Mouse (Mus musculus) heart, adult 8-10 months (tissue): ENCODE results near the gene Noxred1. TPM values are rescaled to one million over a fixed set of nuclear protein-coding genes. Genes with fewer than 3 reads are reported as not detected.
A peak's percentile ranks its signal among the peaks of the same experiment; 100 is the strongest.
"Not testable (repeated sequence)": the region's sequence is repeated elsewhere in the genome, so short reads cannot be mapped to it uniquely, and the experiment has no call there.

ENCODE experiments used
- DNase-seq: peaks from one replicate; pipeline ENCODE4 v3.0.0; 2022; ENCODE audit warnings: low spot score
- total RNA-seq, 4 experiments: library from RNA; stranded (reverse); gene quantifications; 2 replicates each; pipeline ENCODE4 v1.2.4; 2022

Noxred1 gene
- total RNA-seq, 4 experiments from 2014 or later = 0.33 to 0.66 (median 0.37) TPM; not detected in 1

DNA sequence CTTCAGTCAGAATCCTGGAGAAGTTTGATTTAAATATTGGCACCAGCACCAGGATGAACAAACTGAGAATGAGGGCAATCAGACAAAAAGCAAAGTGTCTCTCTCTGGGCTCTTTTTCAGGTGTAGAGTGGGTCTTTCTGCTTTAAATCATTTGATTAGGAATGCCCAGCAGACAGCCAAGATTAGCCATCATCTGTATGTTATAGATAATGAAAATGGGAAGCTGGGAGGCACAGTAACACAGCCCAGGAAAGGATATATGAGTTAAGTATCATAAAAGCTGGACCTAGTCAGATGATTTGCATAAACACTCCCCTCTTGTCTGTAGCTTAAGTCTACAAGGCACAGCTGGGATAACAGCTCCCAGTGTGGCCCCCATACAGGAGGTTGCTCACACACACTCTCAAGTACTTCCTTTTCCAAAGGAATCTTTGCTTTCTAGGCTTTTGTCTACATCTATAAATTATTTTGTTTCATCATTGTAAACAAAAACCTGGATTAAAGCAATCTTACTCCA lies 8.1 kb downstream of the Noxred1 start:
- DNase-seq = no peak

DNA sequence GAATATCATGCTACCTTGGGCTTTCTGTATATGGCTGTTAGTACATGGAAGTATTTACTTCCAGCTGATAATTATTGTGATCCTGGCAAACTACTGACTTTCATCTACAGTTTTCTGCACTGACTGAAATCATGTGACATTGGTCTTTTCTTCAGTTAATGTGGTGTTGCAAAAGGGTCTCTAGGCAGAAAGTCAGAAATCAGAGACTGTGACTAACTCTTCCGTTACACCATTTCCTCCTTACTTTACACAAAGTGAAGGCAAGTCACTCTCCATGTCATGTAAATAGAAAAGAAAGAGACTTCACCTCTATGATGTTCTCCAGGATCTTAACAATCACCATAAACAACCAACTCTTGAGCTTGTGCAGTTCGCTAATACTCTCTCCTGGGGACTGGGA lies 8.9 kb downstream of the Noxred1 start:
- DNase-seq = no peak

DNA sequence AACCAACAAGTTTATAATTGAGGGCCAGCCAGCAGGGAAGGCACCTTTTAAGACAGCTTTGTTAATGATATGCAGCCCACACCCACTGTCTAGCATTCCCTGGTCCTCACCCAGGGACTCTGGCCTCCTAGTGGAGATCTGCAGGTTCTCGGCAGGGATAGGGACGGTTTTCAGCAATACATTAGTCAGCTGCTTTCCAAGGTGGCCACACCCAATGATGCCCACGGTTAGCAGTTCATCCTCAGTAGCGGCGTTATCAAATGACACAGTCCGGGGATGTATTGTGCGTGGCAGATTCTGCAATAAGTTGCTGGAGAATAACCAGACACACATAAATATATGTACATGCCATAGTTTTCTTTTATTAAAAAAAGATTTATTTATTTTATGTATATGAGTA lies 11.7 kb downstream of the Noxred1 start:
- no peak for DNase-seq

DNA sequence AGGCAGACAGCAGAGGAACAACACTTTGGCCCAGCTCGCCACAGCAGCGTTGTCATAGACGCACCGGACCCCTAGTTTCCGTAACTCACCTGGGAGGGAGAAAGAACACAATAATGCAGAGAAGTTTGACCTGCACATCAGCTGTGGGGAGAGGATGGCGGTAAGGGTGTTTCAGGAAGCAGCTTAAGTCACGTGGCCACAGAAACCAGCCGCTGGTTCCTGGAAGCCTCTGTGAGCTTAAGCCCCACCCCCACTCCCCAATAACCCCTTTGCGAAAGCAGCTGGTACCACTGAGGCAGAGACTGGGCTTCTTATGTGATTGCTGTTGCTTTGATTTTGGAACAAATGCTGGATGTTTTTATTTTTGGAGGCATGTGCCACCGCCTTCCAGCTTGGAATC lies 13.6 kb downstream of the Noxred1 start:
- DNase-seq = no peak

DNA sequence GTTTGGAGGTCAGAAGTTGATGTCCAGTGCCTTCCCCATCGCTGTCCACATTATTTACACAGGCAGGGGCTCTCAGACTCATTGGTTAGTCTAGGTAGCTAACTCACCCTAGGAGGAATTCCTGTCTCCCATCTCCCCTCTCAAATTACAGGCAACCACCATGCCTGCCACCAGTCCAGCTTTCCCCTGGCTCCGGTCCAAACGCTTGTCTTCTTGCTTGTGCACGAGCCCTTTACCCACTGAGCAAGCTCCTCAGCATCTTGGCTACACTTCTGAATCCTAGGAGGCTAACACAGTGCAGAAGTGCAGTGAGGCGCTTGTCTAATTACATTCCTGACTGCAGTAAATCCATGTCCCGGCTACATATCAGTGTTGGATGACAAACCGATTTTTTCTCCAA lies 19.2 kb downstream of the Noxred1 start:
- no peak for DNase-seq

DNA sequence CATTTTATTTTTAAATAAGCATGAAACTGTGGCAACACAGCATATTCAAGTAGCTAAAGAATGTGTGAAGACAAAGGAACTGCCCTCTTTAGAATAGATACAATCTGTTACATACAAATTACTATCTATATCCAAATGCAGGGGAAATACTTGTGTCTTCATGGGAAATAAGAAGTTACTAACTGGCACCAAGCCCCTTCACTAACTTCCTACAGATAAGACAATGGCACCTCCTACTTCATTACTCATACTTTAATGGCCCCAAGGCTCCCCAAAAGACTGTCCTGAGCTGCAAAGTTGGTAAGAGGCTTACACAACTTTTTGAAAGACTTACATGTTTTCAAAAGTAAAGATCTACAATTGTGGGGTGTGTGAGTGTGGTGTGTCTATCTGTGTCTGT lies 20.9 kb downstream of the Noxred1 start:
- no peak for DNase-seq

DNA sequence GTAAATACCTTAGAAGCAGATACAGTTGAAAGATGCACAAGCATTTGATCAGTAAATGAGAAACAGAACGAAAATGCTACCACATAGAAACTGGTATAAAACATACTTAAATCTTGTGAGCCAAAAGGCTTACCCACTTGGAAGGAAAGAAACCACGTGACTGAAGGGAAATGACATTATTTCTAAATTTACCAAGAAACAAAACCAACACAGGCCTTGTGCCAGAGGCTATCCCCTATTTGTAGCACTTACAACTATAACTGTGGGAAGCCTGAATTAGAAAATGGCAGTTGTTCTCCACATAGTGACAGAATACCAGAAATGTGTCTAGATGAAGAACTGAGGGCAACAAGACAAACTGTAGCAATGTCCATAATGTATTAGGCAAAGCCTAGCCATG lies 22.5 kb downstream of the Noxred1 start:
- no peak for DNase-seq

DNA sequence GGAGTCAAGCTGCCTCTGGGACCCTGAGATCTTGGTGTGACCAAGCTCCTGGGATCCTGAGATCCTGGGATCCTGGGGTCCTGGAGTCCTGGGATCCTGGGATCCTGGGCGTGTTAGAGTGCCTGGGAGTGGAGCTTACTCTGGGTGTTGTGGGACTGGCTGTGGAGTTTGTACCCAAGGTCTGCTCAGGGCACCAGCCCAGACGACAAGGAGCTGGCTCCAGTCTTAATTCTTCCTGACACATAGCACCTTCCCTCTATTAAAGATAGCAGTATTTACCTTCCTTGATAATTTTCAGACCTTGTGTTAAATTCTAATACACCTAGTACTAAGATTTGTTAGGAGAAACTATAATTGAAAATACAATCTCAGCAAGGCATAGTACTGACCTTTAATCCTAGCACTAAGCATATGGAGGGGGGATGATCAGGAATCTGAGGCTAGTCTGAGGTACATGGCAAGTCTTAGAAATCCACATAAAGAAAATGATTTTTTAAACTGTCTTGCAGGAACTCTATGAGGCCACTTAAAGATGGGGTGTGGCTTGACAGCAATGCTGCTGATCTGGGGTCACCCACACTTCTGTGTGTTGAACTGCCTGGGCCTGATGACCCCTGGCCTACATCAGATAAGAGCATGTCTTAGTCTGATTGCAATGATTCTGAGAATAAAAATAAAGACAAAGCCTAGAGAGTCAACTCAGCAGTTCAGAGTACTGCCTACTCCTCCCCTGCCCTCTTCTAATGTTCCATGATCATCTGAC lies 25.5 kb downstream of the Noxred1 start:
- no peak for DNase-seq

DNA sequence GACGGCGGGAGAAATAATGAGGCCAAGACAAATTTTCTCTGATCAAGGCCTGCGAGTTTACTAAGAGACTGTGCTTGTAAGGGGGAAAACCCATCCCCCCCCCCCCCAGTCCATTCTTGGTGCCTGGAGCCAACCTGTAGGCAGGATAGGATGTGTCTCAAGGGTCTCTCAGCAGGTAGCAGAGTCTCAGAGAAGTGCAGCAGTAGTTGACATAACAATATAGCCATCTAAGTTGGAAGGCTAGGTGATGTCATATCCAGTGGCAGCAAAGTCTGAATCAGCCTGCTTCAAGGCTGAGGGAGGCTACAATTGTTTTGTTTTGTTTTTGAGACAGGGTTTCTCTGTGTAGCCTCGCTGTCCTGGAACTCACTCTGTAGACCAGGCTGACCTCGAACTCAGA lies 32.7 kb downstream of the Noxred1 start:
- DNase-seq = not testable (repeated sequence)

DNA sequence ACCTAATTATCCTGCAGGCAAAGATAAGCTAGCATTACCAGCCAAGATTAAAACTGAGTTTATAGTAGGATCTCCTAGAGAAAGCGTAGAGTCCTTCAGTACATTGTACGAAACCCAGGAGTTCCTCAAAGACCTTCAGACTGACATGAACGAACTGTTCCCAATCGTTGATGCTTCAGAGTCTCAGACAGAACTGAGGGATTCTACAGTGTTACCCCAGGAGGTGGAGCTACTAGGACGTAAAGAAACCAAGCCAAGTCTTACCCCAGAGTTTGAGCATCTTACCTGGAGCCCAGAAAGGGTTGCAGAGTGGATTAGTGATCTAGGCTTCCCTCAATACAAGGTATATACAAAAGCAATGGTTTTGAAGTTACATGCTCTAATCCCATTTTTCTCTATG lies 36.8 kb downstream of the Noxred1 start:
- no peak for DNase-seq

DNA sequence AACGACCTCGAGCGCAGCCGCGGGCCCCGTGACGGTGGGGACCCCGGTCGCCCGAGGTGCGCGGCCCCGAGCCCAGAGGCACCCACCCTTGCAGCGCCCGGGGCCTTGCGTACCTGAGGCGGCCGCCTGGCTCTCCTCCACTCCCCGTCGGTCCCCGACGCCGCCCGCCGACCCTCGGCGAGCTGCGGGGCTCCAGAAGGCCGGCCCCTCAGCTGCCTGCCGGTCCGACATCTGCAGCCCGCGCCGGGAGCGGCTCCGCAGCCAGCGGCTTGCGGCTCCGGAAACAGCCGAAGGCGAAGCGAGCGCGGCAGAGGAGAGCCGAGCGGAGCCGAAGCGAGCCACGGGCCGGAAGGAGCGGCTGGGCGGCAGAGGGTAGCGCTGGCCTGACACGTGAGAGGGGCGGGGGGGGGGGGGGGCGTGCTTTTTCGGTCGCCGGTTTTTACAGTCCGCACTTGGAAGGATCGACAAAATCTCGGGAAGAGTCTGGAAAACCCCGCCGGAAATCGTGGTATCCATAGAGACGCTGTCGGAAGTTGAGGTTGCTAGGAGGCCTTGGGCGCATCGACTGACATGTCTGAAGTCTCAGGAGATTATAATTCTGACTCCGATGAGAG lies 38.5 kb downstream of the Noxred1 start, which contains the start of gene Tmed8:
Gene Tmed8, minus strand, starts transcription at position 482 of the 614 bp plus-strand sequence.
- peak; percentile 82 for DNase-seq

DNA sequence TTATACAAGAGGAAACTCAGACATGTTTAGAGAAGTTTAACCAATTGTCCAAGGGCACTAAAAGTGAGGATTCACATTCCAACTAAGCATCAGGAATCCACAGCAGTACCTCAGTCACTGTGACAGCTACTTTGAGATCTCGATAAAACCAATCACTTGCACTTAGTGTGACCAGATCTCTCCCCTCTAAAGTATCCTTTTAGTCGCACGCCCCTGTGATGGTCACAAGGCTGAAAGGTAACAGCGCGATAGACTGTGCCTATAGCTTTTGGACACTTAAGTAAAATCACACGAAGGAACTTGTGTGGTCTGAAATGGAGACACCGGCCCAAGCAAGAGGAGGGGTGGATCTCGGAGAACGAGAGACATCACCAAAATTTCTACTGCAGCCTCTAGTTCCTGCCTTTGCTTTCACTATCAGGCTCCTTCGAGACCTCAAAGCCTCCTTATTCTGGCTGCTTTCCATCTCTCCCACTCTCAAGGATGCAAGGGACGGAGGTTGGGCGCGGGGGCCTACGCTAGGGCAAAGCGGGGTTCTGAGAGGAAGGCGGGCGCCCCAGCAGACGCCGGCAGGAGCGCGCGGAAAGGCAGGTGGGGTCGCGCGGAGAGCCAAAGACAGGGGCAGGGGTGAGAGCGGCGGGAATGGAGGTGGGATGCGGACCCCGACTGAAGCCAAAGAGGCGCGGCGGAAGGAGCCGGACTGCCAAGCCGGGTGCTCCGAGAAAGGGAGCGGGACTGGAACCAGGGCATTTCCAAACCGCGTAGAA lies 39.1 kb downstream of the Noxred1 start, which contains the start of gene Samd15:
Gene Samd15, plus strand, starts transcription at position 518 of the 767 bp plus-strand sequence.
- peak; percentile 16 for DNase-seq

DNA sequence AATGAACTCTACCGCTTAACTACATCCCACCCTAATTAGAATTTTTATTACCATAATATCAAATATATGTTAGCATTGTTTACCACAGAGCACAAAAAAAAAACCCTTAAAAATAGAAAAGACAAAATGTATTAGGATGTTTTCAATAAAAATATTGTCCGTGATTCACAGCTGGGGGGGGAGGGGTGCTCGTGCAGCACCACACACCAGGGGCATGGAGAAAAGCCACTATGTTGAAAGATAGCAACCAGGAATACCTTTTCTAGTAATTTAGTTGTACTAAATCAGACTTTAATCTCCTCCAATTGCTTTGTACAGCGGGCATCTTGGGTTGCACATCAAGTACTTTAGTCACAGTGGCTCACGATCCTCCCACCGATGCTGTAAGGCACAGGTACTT lies 39.7 kb downstream of the Noxred1 start:
- DNase-seq = no peak

DNA sequence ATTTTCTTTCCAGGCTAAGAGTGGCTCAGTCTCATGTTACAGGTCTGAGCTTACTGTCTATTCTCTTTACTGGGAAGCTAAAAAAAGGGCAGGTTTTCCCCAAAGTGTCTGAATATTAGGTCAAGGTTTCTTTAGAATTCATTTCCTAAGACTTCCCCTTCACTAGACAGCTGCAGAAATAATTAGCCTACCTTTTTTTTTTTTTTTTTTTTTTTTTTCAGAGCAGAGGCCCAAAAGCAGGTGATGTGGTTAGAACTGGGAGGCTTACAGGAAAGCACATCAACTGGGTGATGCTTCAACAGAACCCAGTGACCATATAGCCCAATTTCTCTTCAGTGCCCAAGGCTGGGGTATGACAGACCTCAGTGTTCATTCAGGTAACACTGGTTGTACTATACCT lies 42.2 kb downstream of the Noxred1 start:
- no peak for DNase-seq

DNA sequence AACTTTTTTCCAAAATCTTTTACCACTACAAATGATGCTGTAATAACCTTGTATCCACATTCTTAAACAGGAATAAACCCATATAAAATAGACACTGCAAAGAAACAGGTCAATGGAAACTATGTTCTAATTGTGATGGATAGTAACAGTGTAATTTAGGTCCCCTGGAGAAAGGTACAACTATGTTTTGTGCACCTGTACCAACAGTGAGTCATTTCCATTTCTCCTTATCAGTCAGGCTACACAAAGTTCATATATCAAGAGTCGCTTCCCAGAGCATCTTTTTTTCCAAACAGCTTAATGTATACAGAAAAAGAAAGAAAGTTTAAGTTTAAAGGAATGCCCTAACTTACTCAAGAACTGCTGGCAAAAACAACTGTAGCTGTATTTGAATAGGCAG lies 43.5 kb downstream of the Noxred1 start:
- DNase-seq = no peak

DNA sequence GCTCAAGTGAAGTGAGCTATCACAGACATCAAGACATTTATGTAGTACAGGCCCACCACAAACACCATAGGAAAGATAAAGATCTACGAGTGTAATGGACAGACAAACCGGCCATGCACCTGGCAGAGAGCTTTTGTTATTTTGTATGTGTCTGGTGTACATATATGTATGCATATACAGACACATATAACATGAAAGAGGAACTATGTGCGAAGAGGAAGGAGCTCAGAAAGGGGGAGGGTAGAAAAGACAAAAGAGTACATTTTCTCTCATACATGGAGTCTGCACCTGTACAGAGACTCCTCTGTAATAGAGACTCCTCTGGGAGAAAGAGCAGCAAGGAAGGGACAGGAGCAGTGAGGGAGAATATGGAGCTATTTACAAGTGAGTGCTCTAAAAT lies 45.5 kb downstream of the Noxred1 start:
- DNase-seq = no peak

DNA sequence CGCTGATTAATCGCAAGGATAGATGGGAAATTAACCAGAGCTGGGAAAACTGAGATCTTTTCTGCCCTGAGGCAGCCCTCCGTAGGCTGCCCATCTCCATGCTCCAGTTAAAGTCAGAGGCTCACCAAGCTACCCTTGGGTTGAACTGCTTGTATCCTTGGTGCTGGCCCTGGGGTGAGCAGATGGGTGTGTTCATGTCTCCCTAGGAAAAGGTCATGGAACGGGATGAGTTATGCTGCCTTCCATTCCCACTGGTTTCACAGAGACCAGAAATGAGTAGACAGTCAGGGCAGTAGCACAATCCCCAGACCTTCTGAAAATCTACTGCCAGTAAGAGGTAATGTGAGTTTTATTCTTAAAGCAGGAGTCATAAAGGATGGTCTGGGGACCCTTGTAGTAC lies 60.9 kb downstream of the Noxred1 start:
- DNase-seq = no peak

DNA sequence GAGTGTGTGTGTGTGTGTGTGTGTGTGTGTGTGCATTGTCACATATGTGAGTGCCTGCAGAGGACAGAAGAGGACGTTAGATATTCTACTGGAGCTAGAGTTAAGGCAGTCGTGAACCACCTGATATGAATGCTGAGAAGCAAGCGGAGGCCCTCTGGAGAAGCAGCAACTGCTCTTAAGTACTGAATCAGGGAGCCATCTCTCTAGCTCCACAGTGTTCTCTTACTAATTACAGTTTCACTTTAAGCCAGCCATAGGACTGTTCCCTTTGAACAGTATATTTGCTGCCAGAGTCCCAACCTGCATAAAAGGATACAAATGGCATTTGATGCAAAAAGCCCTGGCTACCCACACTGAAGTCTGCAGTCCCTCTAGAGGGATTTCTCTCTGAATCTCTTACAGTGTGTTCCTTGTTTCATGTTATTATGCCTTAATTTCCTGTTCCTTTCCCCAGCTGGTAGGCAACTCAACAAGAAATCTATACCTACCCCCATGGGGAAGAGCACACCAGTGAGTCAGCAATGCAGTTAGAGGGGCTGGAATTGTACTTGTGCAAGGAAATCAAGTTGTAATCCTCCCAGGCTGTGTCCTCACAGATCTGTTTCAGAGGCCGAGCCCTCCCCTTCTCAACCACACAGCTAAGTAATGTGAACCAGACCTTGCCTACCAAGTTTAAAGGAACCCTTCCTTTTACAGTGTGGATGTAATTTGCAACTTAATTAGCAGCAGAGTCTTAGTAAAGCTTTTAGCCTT lies 63.2 kb downstream of the Noxred1 start:
- DNase-seq = no peak
